Mouse (Mus musculus): ENCODE measurements at regions not wholly inside any gene's neighbourhood (a gene's known extent, or its start where the extent isn't known, plus 50 kb on each side); places are given as distances from the start of the nearest gene placed in this dataset.

DNA sequence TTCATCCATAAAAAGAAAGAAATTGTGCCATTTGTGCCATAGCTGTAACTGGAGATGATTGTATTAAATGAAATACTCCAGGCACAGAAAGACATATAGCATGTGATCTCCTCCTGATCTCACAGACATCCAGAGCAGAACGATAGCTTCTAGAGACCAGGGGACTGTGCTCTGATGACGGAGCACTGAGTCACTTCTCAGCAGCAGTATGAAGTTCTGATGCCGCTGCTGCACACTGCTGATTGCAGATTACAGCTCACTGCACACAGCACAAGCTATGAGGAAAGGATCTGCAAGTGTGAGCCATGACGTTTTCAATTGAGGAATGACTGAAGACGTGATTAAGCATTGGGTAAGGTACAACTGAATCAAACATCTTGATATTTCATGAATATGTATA is 190.6 kb upstream of the Adamts9 start:
- DNase-seq (ENCODE audit: low spot score in 2 of 2), result no peak

DNA sequence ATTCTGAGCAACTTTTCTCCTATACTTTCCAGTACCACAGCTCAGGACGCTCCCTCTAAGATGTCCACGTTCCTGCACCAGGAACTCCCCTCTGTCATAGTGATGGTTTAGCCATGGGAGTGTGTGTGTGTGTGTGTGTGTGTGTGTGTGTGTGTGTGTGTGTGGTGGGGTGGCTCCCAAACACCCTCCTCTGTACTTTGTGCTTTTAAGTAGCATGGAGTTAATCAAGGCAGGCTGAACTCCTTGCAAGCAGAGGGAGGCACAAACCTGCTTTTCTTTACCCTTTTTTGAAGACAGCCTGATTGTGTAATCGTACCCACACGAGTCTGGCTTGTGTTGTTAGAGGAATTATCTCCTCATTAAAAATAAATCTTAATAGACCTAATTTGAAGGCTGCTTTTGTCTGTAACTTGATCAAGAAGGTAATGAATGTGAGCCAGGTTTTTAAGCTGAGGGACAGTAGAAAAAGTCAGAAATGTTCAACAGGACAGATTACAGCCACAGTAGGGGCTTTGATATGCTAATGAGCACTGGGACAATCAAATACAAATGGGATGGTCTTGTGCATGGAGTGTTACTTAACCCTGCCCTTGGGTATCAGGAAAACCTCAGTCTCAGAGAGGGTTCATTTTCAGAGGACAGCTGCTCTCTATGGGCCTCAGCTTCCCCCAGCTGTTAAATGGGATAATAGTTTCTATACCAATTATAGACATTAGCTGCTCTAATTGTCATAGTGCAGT is 187.8 kb upstream of the Adamts9 start:
- no peak for DNase-seq (ENCODE audit: low spot score in 2 of 2)

DNA sequence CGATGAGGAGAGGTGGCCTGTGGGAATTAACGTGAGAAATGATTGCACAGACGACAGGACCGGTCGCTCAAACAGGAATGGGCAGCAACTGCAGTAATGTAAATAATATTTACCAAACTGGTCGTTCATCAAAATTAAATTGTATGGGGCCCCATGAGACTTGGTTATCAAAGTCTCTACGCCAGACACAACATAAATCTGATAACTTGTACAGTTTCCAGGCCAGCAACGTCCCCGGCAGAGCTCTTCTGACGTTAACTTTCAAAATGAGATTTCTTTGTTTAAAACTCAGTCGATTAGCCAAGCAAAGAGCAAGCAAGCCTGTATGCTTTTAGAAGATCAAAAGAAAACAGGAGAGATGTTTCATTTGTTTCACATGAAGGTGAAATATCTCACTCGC is 176.2 kb upstream of the Adamts9 start:
- no peak for DNase-seq (ENCODE audit: low spot score in 2 of 2)

DNA sequence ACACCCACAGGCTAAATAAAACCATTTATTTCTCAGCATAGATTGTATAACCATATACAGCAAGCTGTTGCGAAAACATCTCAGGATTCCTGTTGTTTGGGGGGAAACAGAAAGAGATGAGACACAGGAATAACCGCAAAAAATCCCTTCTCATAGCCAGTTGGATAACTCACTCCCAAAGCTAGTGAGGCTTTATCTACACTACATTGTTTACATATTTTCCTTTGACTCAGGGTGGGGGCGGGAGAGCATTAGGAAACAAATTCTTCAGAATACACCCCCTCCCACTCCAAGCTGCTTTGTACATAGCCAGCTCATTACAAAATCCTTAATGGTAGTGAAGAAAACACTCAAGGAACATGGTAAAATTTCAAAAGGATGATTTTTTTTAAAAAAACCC is 170.1 kb upstream of the Adamts9 start:
- DNase-seq (ENCODE audit: low spot score in 2 of 2), result no peak

DNA sequence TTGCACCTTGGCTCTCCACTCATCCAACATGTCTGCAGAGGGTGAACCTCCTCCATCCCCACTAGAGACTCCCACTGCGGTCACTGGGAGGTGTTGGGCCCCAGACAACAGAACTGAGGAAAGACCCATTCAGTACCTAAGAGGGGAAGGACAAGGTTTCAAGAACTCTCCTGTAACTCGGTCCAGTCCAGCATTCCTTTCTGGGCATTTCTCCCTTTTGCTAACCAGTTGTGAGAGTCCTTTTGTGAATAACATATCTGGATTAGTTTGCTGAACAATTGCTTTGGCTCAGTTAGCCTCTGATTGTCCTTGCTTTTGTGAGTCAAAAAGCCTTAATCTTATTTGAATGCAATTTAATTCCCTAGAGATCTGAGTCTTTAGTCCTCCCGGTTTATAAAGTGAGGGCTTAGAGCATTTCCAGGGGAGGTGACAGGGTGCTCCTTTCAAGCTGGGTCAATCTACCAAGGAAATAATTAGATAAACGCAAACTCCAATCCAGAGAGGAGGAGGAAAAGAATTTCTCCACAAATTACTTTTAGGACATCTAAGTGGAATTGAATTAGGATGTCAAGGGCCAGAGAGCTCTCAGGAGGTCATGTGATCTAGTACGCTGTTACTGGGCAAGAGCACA is 151.6 kb upstream of the Adamts9 start:
- DNase-seq (ENCODE audit: low spot score in 2 of 2), result no peak

DNA sequence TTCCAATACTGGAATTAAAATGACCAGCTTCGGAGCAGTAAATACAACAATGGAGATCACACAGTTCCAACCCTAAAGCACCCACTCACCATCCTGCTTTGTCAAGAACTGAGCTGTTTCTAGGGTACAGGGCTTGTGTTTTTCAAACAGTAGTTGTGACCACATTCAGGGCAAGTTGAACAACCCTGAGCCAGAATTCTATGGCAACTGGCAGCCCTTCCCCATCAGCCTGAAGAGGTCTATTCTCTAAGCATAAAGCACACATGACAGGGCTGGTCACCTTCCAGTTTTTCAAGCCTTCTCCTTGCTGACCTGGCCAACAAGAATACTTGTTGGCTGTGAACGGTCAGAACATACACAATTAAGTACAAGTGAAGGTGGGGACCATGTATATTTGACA is 150.5 kb upstream of the Adamts9 start:
- DNase-seq (ENCODE audit: low spot score in 2 of 2), result no peak

- no peak for DNase-seq (ENCODE audit: low spot score in 2 of 2)
These were observed 144.0 kb upstream of the Adamts9 start for GRCm38 (mm10) chr6:93087329-93087728.

DNA sequence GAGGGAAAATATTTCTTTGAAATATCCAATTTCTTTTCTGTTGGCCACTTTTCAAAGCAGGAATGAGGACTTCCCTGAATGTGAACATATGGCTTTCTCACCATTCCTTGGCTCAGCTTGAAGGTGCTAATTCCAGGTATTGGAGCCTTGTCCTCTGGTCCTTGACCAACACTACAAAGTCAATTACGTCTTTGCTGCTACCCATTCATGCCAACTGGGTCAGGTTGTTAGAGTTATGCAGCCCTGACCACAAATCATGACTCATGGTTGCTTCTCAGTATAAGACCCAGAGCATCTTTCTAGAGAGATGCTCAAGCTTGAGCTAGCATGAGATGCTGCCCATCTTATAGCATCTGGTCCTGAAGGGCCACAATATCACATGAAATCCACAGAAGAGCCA is 141.0 kb upstream of the Adamts9 start:
- DNase-seq (ENCODE audit: low spot score in 2 of 2), result no peak

GRCm38 (mm10) chr6:93083716-93084115 is 140.4 kb upstream of the Adamts9 start:
- no peak for DNase-seq (ENCODE audit: low spot score in 2 of 2)

DNA sequence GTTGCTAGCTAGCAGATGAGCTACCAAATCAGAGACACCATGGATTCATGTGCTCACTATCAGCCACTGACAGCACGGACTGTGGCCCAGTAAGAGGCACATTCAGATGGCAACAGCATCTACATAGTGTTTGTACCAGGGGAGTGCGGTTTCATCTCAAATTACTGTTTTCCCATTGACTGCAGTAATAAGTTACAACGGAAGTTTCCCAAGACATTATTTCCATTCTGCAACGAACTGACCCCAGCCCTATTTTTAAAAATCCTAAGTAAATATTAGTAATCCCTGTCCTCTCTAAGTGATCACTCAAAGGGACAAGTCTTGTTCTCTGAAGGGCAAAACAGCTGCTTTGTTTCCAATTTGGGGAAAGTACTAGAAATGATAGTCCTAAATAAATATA is 138.9 kb upstream of the Adamts9 start:
- no peak for DNase-seq (ENCODE audit: low spot score in 2 of 2)

DNA sequence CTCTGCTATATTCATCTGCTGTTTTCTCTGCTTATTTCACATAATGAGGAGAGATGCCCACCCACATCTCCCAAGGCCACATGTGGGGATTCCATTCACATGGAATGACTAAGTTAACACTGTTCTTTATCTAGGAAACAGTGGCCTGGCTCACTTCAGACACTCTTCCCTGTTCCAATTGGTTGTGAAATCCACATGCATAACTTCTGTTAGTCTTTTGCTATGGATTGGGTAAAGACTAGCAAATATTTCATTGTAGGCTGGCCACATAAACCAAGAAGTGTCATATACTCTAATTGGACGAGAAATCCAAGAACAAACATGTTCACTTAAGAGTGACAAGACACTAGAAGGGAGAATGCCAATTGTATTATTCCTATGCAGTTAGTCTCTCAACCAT is 133.4 kb upstream of the Adamts9 start:
- no peak for DNase-seq (ENCODE audit: low spot score in 2 of 2)

- no peak for DNase-seq (ENCODE audit: low spot score in 2 of 2)
These were observed 132.6 kb upstream of the Adamts9 start for GRCm38 (mm10) chr6:93075867-93076266.

- DNase-seq (ENCODE audit: low spot score in 2 of 2), result no peak
These were observed 131.7 kb upstream of the Adamts9 start for GRCm38 (mm10) chr6:93075011-93075410.

DNA sequence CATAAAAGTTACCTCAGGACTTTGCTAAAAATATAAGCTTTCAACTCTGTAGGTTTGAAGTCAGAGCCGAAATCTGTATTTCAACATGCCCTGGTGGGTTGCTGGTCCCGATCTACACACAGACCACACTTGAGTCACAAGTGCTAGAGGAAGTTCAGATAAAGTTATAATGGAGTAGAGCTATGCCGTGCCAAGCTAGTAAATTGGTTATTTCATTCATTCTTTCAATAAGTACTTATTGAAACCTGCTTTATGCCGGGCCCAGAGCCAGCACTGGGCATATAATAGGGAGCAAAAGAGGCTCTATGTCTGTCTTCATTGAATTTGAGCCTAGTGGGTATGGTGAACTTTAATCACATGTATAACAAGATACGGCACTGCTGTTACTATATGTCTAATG is 127.6 kb upstream of the Adamts9 start:
- DNase-seq (ENCODE audit: low spot score in 2 of 2), result no peak

DNA sequence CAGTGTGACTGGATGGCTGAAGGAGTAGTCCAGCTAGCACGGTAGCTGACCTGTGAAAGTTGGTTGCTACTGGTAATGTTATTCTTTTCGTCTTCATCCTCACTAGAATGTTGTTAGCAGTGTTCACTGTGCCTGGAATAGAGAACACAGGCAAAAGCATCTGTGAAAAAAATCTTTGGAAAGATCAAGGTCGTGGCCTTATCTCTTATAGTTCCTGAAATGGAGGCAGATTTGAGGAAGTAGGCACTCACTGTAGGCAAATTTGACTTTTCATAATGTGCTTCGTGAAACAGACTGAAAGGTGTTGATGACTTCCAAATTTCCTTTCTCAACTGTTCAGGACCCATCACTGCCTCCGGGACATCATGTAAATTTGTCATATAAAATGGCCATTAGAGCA is 124.5 kb upstream of the Adamts9 start:
- no peak for DNase-seq (ENCODE audit: low spot score in 2 of 2)

DNA sequence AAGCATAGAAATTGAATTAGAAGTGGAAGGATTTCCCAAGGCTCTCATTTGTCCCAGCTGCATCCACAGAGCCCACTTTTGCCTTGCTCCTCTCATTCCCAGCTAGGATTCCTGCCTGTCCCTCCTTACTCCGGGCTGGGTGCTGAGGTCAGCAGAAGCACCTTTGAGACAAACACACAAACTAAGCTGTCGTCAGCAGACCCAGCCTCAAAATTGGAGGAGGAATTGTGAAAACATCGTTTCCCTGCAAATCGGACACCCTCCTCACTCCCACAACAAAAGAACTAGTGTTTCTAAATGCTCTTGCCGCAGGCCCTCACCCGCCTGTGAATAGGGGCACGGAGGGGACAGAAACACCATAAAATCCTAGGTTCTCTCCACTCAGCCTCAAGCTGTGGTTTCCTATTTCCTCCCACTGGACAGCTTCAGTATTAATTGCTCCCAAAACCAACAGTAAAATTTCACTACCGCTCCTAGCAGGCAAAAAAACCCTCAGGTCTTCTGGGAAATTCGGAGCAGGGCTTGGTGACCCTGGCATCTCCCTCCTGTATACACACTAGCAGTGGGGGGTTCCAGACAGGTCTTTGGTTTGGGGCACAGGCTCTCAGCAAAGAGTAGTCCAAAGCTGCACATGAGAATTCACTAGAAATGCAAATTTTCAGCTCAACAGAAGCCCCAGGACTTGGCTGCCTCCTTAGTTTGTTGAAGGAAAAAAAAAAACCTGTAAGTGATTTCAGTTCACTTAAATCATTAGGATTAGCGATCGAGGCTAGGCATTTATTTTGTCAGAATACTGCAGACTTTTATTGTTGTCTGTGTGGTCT is 123.5 kb upstream of the Adamts9 start:
- no peak for DNase-seq (ENCODE audit: low spot score in 2 of 2)

DNA sequence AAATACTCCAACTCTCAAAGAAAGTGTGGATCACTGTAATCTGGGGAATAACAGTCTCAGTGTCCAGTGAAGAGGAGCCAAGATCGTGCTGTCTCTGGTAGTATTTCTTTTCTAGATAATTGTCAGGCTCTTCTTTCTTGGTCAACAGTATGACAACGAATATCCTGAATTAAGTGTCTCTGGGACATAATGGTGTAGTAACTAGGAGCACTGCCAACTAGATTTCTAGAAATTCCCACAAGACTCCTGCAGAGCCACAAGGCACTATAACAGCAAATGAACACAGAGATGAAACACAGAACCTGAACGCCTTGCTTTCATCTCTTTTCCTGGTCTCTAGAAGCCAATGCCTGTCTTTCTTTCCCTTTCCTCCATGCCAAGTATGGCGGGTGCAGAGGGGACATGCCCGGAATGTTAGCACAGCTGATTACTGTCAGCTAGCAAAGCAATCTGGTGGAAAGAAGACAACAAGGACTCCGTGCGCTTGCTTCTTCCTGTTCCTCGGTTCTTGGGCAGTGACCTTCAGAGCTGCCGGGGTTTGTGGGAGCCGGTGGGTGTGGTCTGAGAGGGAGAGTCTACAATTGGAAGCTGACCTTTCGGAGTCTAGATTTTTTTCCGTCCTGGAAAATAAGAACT is 122.7 kb upstream of the Adamts9 start:
- DNase-seq (ENCODE audit: low spot score in 2 of 2), result peak in 1 of 2 experiments; percentile 32

GRCm38 (mm10) chr6:93065366-93065765 is 122.1 kb upstream of the Adamts9 start:
- DNase-seq (ENCODE audit: low spot score in 2 of 2), result peak in 1 of 2 experiments; percentile 38

DNA sequence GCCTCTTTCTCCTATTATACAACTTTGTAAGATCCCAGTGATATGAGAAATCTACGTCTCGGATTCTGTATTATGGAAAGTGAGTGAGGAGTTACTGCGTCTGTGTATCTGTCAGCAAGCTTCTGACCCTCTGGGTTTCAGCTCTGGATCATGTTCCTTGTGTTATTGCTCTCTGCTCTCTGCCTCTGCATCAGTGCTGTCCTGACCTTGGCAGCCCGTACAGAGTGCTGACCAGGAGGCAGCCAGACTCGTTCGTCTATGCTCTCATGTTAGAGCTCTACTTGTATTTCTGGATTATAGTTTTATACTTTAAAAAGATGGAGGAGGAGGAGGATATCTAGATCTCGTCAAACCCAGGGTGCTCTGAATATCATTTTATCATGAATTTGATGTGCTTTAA is 121.1 kb upstream of the Adamts9 start:
- DNase-seq (ENCODE audit: low spot score in 2 of 2), result no peak

GRCm38 (mm10) chr6:93061741-93062140 is 118.4 kb upstream of the Adamts9 start:
- no peak for DNase-seq (ENCODE audit: low spot score in 2 of 2)

GRCm38 (mm10) chr6:93045524-93045923 is 102.2 kb upstream of the Adamts9 start:
- DNase-seq (ENCODE audit: low spot score in 2 of 2), result no peak

GRCm38 (mm10) chr6:93041041-93041440 is 97.7 kb upstream of the Adamts9 start:
- no peak for DNase-seq (ENCODE audit: low spot score in 2 of 2)

All from urinary bladder, postnatal 36 days (tissue).